Mouse (Mus musculus) stomach, adult 2 months (tissue): Measurements from ENCODE around the gene Itpkc. TPM values are rescaled to one million over a fixed set of nuclear protein-coding genes. Genes with fewer than 3 reads are reported as not detected.

Experiments
- polyA plus RNA-seq: library from polyadenylated mRNA; depleted of rRNA; stranded (reverse); fragments of >200 nt; gene quantifications from 2 replicates; pipeline ENCODE4 v1.2.3, GENCODE M21; 2012; rRNA removed

Itpkc gene
- polyA plus RNA-seq = 9.3 and 11.6 TPM in 2 replicates

GRCm38 (mm10) chr7:27228281-27228821, at the start of gene Itpkc:
Gene Itpkc, minus strand, starts transcription at chr7:27228661.

DNA sequence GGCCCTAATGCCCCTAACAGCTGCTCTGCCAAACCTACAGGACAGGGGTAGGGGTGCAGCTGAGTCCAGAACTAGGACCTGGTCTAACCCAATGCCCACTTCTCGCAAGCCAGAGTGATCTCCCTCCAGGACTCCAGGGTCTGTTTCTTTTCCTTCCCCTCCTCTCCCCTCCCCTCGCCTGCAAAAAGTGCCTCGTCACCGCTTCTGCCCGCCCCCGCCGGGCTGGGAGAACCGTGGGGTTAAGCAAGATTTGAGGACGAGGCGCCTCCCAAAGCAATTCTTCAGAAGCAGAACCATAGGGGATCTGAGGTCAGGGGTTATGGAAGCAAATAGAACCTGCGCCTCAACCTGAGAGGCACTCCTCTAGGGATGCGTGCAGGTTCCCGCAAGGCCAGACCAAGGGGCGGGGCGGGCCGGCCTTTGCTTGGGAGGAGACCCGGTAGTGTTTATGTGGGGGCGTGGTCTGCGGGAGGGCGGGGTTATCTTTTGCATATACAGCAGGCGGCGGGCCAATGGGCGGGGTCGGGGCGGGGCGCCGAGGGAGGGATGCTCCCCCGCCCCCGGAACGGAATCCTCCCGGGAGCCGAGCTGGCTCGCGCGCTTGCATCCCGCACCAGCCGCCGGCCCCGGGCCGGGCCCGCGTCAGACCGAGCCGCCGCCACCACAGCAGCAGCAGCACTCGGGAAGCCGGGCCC, 29.9 kb upstream of the Itpkc start, which contains the start of gene Numbl:
Gene Numbl, plus strand, starts transcription at position 229 of the 695 bp plus-strand sequence.

GRCm38 (mm10) chr7:27232781-27233281, 4.4 kb upstream of the Itpkc start, which contains the start of gene Coq8b:
Gene Coq8b, plus strand, starts transcription at chr7:27233023.

DNA sequence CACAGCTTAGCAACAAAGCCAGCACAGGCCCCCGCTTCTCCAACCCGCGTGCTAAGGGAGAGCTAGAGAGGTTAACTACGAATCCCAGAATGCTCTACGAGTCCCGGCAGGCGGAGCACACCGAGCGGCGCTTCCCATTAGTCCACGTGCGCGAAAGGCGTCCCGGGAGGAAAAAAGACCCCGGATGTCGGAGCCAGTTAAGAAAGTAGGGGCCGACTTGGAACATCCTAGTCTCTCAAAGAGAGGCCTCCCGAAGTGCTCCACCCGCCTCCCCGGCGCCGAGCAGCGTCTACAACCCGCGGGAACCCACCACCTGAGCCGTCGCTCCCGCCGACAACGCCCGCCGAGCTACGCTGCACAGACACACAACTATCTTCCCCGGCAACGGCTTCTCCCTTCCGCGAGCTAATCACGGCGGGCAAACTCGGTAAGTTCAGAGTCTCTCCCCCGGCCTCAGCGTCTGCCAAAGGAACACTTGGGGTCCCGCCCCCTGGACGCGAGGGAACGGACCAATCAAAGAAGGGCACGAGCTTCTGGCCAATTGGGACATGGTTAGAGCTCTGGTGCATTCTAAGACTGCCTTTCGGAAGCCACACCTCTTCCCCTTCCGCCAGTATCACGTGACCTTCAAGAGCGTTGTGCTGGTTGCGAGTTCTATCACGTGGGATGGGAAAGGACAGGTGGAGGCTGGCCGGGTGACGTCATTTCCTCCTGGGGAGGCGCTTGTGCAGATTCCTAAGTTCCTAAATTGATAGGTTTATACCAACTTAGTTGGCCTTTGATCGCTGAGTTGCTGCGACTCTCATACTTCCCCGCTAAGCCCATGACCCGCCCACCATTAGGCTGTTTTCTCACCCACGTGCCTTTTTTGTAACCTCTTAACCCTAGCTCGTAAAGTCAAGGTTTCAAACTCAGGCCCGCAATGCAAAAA, 32.5 kb downstream of the Itpkc start, which contains the start of the genes BC024978 and Snrpa:
Gene BC024978, plus strand, starts transcription at position 101 of the 931 bp plus-strand sequence.
Gene Snrpa, minus strand, starts transcription at position 591 of the 931 bp plus-strand sequence.

GRCm38 (mm10) chr7:27180837-27181695, 47.4 kb downstream of the Itpkc start, which contains the start of the genes Gm21983 and Mia:
Gene Gm21983, minus strand, starts transcription at chr7:27181086.
Gene Mia, minus strand, starts transcription at chr7:27181157.

GRCm38 (mm10) chr7:27178324-27179216, 49.9 kb downstream of the Itpkc start, which contains the start of gene Rab4b:
Gene Rab4b, minus strand, starts transcription at chr7:27178896.

DNA sequence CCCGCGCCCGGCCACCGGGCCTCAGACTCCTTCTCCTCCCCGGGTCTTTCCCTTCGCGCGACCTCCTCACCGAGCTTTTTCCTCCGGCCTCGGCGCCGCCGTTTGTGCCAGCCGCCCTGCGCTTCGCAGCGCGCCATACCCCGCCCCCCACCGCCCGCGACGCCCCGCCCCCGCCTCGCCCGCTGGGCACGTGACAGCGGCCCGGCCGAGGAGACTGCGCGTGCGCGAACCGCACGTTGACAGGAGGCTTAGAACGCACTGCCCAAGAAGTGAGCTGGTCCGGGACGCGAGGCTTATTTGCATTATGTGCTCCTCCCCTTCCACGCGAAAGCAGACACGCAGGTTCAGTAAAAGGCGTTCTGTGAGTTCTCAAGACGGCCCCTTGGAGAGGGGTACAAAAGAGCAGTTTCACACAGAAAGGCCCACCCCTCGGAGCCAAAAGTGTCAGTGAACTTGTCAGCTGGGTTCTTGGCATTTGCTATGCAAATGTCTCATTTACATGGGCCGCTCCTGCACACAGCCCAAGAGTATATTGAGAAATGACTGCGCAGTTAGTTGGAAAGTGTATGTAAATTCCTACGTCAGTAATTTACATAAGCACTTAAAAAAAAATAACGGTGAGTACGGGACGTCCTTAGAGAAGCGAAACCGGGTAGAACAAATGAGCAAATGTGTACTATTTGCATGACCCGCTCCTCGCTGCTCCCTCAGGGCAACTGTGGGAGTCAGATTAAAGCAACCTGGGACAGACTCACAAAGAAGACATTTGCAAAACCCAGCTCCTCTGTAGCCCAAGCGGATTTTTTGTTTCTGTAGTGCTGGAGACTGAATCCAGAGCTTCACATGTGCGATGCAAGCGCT, 61.6 kb downstream of the Itpkc start, which contains the start of gene Egln2:
Gene Egln2, minus strand, starts transcription at position 189 of the 861 bp plus-strand sequence.

Other genes starting within 250 kb of the Itpkc start
- 0.03 TPM in 1 of 2 replicates, not detected in the other for gene Cyp2a12, start 199.6 kb downstream of the Itpkc start, polyA plus RNA-seq
- 47.1 and 64.0 TPM in 2 replicates for gene Cyp2f2, start 108.8 kb downstream of the Itpkc start, polyA plus RNA-seq
- not detected in 2 replicates for gene Cyp2t4, start 74.9 kb downstream of the Itpkc start, polyA plus RNA-seq
- 46.4 and 60.7 TPM in 2 replicates for gene Egln2, start 61.9 kb downstream of the Itpkc start, polyA plus RNA-seq
- 36.5 and 44.7 TPM in 2 replicates for gene Rab4b, start 49.8 kb downstream of the Itpkc start, polyA plus RNA-seq
- not detected in 2 replicates for gene Gm21983, start 47.6 kb downstream of the Itpkc start, polyA plus RNA-seq
- gene Mia, start 47.5 kb downstream of the Itpkc start, polyA plus RNA-seq = 9.0 and 17.6 TPM in 2 replicates
- gene BC024978, start 32.9 kb downstream of the Itpkc start, polyA plus RNA-seq = 4.2 and 5.4 TPM in 2 replicates
- gene Snrpa, start 32.4 kb downstream of the Itpkc start, polyA plus RNA-seq = 80.8 and 90.0 TPM in 2 replicates
- 50.0 and 64.5 TPM in 2 replicates for gene Coq8b, start 4.4 kb upstream of the Itpkc start, polyA plus RNA-seq
- gene Numbl, start 29.8 kb upstream of the Itpkc start, polyA plus RNA-seq = 17.1 and 22.2 TPM in 2 replicates
- gene Ltbp4, start 109.0 kb upstream of the Itpkc start, polyA plus RNA-seq = 232 and 326 TPM in 2 replicates
- 69.2 and 82.0 TPM in 2 replicates for gene Shkbp1, start 127.4 kb upstream of the Itpkc start, polyA plus RNA-seq
- gene Gm20479, start 128.8 kb upstream of the Itpkc start, polyA plus RNA-seq = not detected in 2 replicates
- 0.18 and 0.35 TPM in 2 replicates for gene Sptbn4, start 219.0 kb upstream of the Itpkc start, polyA plus RNA-seq
- 80.6 and 91.8 TPM in 2 replicates for gene Blvrb, start 219.3 kb upstream of the Itpkc start, polyA plus RNA-seq
- 13.6 and 15.2 TPM in 2 replicates for gene Sertad3, start 245.1 kb upstream of the Itpkc start, polyA plus RNA-seq